Mouse (Mus musculus): ENCODE measurements around the gene Pfdn2. TPM values are rescaled to one million over a fixed set of nuclear protein-coding genes. Genes with fewer than 3 reads are reported as not detected.

Gene Pfdn2
- polyA plus RNA-seq, 1 experiment: 135 TPM

GRCm38 (mm10) chr1:171360253-171360652 lies 14.8 kb downstream of the Pfdn2 start:
- peak overlapping the region; percentile 81 for H3K27ac ChIP-seq (ENCODE audit: insufficient read depth, low read length)
- peak overlapping the region; percentile 82 for H3K4me3 ChIP-seq (replicated peaks; ENCODE audit: insufficient read depth, low read depth, low read length)
- no peak for TF ChIP-seq CTCF (IDR thresholded peaks at IDR 0.05; ENCODE audit: borderline replicate concordance, insufficient read depth, low read depth, low read length)
- TF ChIP-seq POLR2A (IDR thresholded peaks at IDR 0.05; ENCODE audit: borderline replicate concordance, insufficient read depth, low read length): no peak
- H3K4me1 ChIP-seq (ENCODE audit: control insufficient read depth, insufficient read depth, low read length): peaks cover 12% of the 10 kb centered on the region; the same call in 1 of the 2 replicates
- no peaks in the 10 kb centered on the region for H3K27me3 ChIP-seq (ENCODE audit: control insufficient read depth, insufficient read depth, low read length)
- DNase-seq: peak in 1 of 2 experiments; percentile 34
- WGBS: 5% methylated on average over 26 of the region's 26 CpGs

DNA sequence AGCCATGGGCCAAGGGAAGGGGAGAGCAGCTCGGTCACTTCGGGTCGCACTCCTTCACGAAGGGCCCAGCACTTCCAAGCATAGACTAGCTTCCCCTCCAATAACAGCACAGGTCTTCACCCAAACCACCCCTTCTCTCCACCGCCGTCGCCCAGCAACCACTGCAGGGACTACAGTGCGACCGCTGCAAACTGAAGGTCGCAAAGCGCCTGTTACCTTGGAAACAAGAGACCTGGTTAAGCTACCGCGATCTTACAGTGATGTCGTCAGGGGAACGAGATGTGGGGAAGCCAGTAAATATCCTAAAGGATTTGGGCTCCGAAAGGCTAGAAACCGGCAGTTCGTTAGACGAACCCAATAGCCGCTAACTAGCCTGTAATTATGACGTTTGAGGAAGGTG lies 15.2 kb downstream of the Pfdn2 start, which contains the start of gene Klhdc9:
TSS of gene Klhdc9 (minus strand) at position 143 of the 400 bp plus-strand sequence.
- peak; percentile 81 to 86 for DNase-seq
- 1% methylated on average over 21 of the region's 21 CpGs for whole genome bisulfite sequencing
- TF ChIP-seq POLR2A (IDR thresholded peaks at IDR 0.05; ENCODE audit: borderline replicate concordance, insufficient read depth, low read length) (peak; percentile 78; the same call in 1 of the 2 replicates), CTCF (IDR thresholded peaks at IDR 0.05; ENCODE audit: borderline replicate concordance, insufficient read depth, low read depth, low read length) (no peak)
- peak within 1 kb of the TSS; percentile 81 for H3K27ac ChIP-seq (ENCODE audit: insufficient read depth, low read length)
- H3K4me1 ChIP-seq (ENCODE audit: control insufficient read depth, insufficient read depth, low read length): peaks cover 12% of the 10 kb centered on the region; the same call in 1 of the 2 replicates
- H3K4me3 ChIP-seq (replicated peaks; ENCODE audit: insufficient read depth, low read depth, low read length): peak within 1 kb of the TSS; percentile 82
- H3K27me3 ChIP-seq (ENCODE audit: control insufficient read depth, insufficient read depth, low read length): no peaks in the 10 kb centered on the region

GRCm38 (mm10) chr1:171361106-171362103 lies 15.9 kb downstream of the Pfdn2 start:
- peak overlapping the region; percentile 82 for H3K4me3 ChIP-seq (replicated peaks; ENCODE audit: insufficient read depth, low read depth, low read length)
- WGBS: 23% methylated on average over 16 of the region's 16 CpGs
- TF ChIP-seq POLR2A (IDR thresholded peaks at IDR 0.05; ENCODE audit: borderline replicate concordance, insufficient read depth, low read length) (peak; percentile 14; the same call in 1 of the 2 replicates), CTCF (IDR thresholded peaks at IDR 0.05; ENCODE audit: borderline replicate concordance, insufficient read depth, low read depth, low read length) (peak; percentile 89)
- peak overlapping the region; percentile 81 for H3K27ac ChIP-seq (ENCODE audit: insufficient read depth, low read length)
- H3K4me1 ChIP-seq (ENCODE audit: control insufficient read depth, insufficient read depth, low read length): peaks cover 12% of the 10 kb centered on the region; the same call in 1 of the 2 replicates
- no peaks in the 10 kb centered on the region for H3K27me3 ChIP-seq (ENCODE audit: control insufficient read depth, insufficient read depth, low read length)
- DNase-seq: peak; percentile 77 to 83

GRCm38 (mm10) chr1:171365934-171366333 lies 20.5 kb downstream of the Pfdn2 start:
- 62% methylated on average over 7 of the region's 7 CpGs for WGBS
- TF ChIP-seq CTCF (IDR thresholded peaks at IDR 0.05; ENCODE audit: borderline replicate concordance, insufficient read depth, low read depth, low read length) (no peak), POLR2A (IDR thresholded peaks at IDR 0.05; ENCODE audit: borderline replicate concordance, insufficient read depth, low read length) (no peak)
- Histone ChIP-seq H3K4me3 (replicated peaks; ENCODE audit: insufficient read depth, low read depth, low read length) (no peak overlapping the region), H3K4me1 (ENCODE audit: control insufficient read depth, insufficient read depth, low read length) (peaks cover 6% of the 10 kb centered on the region; the same call in 1 of the 2 replicates), H3K27ac (ENCODE audit: insufficient read depth, low read length) (no peak overlapping the region), H3K27me3 (ENCODE audit: control insufficient read depth, insufficient read depth, low read length) (no peaks in the 10 kb centered on the region)
- no peak for DNase-seq

- Histone ChIP-seq H3K4me3 (replicated peaks; ENCODE audit: insufficient read depth, low read depth, low read length) (no peak within 1 kb of the TSS), H3K27ac (ENCODE audit: insufficient read depth, low read length) (no peak within 1 kb of the TSS), H3K4me1 (ENCODE audit: control insufficient read depth, insufficient read depth, low read length) (no peaks in the 10 kb centered on the region), H3K27me3 (ENCODE audit: control insufficient read depth, insufficient read depth, low read length) (no peaks in the 10 kb centered on the region)
- DNase-seq: no peak
- WGBS: 41% methylated on average over 20 of the region's 20 CpGs
- TF ChIP-seq CTCF (IDR thresholded peaks at IDR 0.05; ENCODE audit: borderline replicate concordance, insufficient read depth, low read depth, low read length) (no peak), POLR2A (IDR thresholded peaks at IDR 0.05; ENCODE audit: borderline replicate concordance, insufficient read depth, low read length) (no peak)
Observed at GRCm38 (mm10) chr1:171369845-171370556, 24.5 kb downstream of the Pfdn2 start, which contains the start of gene Nectin4. TSS of gene Nectin4 (plus strand) at chr1:171370099.

DNA sequence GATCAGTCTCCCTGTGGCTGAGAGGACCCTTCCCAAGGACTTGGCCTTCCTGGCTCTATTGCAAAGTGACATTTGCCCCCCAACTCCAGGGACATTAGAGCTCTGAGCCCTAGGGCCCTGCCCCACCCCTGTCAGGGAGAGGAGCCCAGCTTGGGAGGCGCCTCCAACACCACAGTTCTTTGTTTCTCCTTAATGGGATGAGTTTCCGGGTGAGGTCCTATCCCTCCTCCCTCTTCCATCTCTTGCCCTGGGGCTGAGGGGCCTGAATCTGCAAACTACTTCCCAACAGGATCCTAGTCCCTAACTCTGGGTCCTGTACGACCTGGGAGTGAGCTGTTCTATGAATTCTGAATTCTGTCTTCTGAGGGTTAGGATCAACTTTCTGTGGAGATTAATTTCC lies 27.4 kb downstream of the Pfdn2 start:
- TF ChIP-seq POLR2A (IDR thresholded peaks at IDR 0.05; ENCODE audit: borderline replicate concordance, insufficient read depth, low read length) (no peak), CTCF (IDR thresholded peaks at IDR 0.05; ENCODE audit: borderline replicate concordance, insufficient read depth, low read depth, low read length) (no peak)
- H3K27ac ChIP-seq (ENCODE audit: insufficient read depth, low read length): no peak overlapping the region
- no peaks in the 10 kb centered on the region for H3K27me3 ChIP-seq (ENCODE audit: control insufficient read depth, insufficient read depth, low read length)
- no peak overlapping the region for H3K4me3 ChIP-seq (replicated peaks; ENCODE audit: insufficient read depth, low read depth, low read length)
- peaks cover 2% of the 10 kb centered on the region; the same call in 1 of the 2 replicates for H3K4me1 ChIP-seq (ENCODE audit: control insufficient read depth, insufficient read depth, low read length)
- WGBS: 56% methylated on average over 3 of the region's 3 CpGs
- DNase-seq: no peak

DNA sequence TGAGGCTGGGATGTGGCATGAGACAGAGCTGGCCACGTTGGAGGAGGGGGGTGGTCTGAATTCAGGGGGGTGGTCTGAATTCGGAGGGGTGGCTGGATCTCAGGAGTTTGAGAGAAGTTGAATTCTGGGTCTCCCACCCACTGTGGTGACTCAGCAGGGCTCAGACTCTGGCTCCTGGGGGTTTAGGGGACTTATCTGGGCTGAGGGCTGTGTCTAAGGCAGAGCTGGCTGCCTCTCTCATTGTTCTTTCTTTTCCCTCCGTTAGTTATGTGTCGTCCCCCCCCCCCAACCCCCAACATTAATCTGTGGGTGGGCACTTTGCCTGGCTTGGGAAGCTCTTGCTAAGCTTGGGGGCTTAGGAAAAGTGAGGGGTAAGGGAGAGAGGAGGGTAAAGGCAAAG lies 28.5 kb downstream of the Pfdn2 start:
- 0% methylated on average over 4 of the region's 4 CpGs for WGBS

More for the DNA sequence above, 28.5 kb downstream of the Pfdn2 start:
- H3K4me1 ChIP-seq (ENCODE audit: control insufficient read depth, insufficient read depth, low read length): peaks cover 9% of the 10 kb centered on the region; the same call in 1 of the 2 replicates
- no peak overlapping the region for H3K27ac ChIP-seq (ENCODE audit: insufficient read depth, low read length)
- no peak for TF ChIP-seq POLR2A (IDR thresholded peaks at IDR 0.05; ENCODE audit: borderline replicate concordance, insufficient read depth, low read length)
- TF ChIP-seq CTCF (IDR thresholded peaks at IDR 0.05; ENCODE audit: borderline replicate concordance, insufficient read depth, low read depth, low read length): no peak
- H3K27me3 ChIP-seq (ENCODE audit: control insufficient read depth, insufficient read depth, low read length): no peaks in the 10 kb centered on the region
- DNase-seq: no peak
- H3K4me3 ChIP-seq (replicated peaks; ENCODE audit: insufficient read depth, low read depth, low read length): no peak overlapping the region

Measured in cerebellum, adult 2 months (tissue).